Mouse (Mus musculus): ENCODE measurements around the gene Uevld. TPM values are rescaled to one million over a fixed set of nuclear protein-coding genes. Genes with fewer than 3 reads are reported as not detected.

Uevld gene
- polyA plus RNA-seq, 1 experiment from 2014 or later: 5.8 TPM

- 30% methylated on average over 4 of the region's 4 CpGs for WGBS (ENCODE audit: insufficient replicate concordance)
- H3K27me3 ChIP-seq (ENCODE audit: control insufficient read depth, insufficient read depth, low read depth, low read length): no peaks in the 10 kb centered on the region
- no peaks in the 10 kb centered on the region for H3K9me3 ChIP-seq (replicated peaks; ENCODE audit: control insufficient read depth, low read length)
- no peak overlapping the region for H3K4me3 ChIP-seq (ENCODE audit: low read depth, low read length)
- no peak overlapping the region for H3K4me2 ChIP-seq (ENCODE audit: low read depth, low read length)
- ATAC-seq (ENCODE audit: low read depth): peak; percentile 50; the same call in 1 of the 2 replicates
- H3K36me3 ChIP-seq (ENCODE audit: control insufficient read depth, insufficient read depth): peaks cover 7% of the 10 kb centered on the region
- H3K9ac ChIP-seq (ENCODE audit: low read depth, low read length): no peak overlapping the region
- no peak overlapping the region for H3K27ac ChIP-seq (ENCODE audit: low read length)
- H3K4me1 ChIP-seq (ENCODE audit: control insufficient read depth, low read depth, low read length): no peaks in the 10 kb centered on the region; the same call in 1 of the 2 replicates
Observed at GRCm38 (mm10) chr7:46935847-46936246, 22.5 kb downstream of the Uevld start.

- 67% methylated on average over 8 of the region's 8 CpGs for WGBS (ENCODE audit: insufficient replicate concordance)
- Histone ChIP-seq H3K9me3 (replicated peaks; ENCODE audit: control insufficient read depth, low read length) (no peaks in the 10 kb centered on the region), H3K4me2 (ENCODE audit: low read depth, low read length) (no peak overlapping the region), H3K9ac (ENCODE audit: low read depth, low read length) (no peak overlapping the region), H3K4me3 (ENCODE audit: low read depth, low read length) (no peak overlapping the region), H3K4me1 (ENCODE audit: control insufficient read depth, low read depth, low read length) (no peaks in the 10 kb centered on the region; the same call in 1 of the 2 replicates), H3K27me3 (ENCODE audit: control insufficient read depth, insufficient read depth, low read depth, low read length) (no peaks in the 10 kb centered on the region), H3K27ac (ENCODE audit: low read length) (no peak overlapping the region), H3K36me3 (ENCODE audit: control insufficient read depth, insufficient read depth) (peaks cover 9% of the 10 kb centered on the region)
- no peak for ATAC-seq (ENCODE audit: low read depth)
Observed at GRCm38 (mm10) chr7:46934788-46935187, 23.5 kb downstream of the Uevld start.

GRCm38 (mm10) chr7:46931370-46931769, 27.0 kb downstream of the Uevld start:
- no peak overlapping the region for H3K4me2 ChIP-seq (ENCODE audit: low read depth, low read length)
- H3K36me3 ChIP-seq (ENCODE audit: control insufficient read depth, insufficient read depth): peaks cover 6% of the 10 kb centered on the region
- ATAC-seq (ENCODE audit: low read depth): no peak
- H3K4me1 ChIP-seq (ENCODE audit: control insufficient read depth, low read depth, low read length): no peaks in the 10 kb centered on the region; the same call in 1 of the 2 replicates
- 82% methylated on average over 3 of the region's 3 CpGs for WGBS (ENCODE audit: insufficient replicate concordance)
- no peak overlapping the region for H3K9ac ChIP-seq (ENCODE audit: low read depth, low read length)
- H3K27ac ChIP-seq (ENCODE audit: low read length): no peak overlapping the region
- H3K27me3 ChIP-seq (ENCODE audit: control insufficient read depth, insufficient read depth, low read depth, low read length): no peaks in the 10 kb centered on the region
- H3K4me3 ChIP-seq (ENCODE audit: low read depth, low read length): no peak overlapping the region
- no peaks in the 10 kb centered on the region for H3K9me3 ChIP-seq (replicated peaks; ENCODE audit: control insufficient read depth, low read length)

- Histone ChIP-seq H3K4me1 (ENCODE audit: control insufficient read depth, low read depth, low read length) (no peaks in the 10 kb centered on the region; the same call in 1 of the 2 replicates), H3K9me3 (replicated peaks; ENCODE audit: control insufficient read depth, low read length) (no peaks in the 10 kb centered on the region), H3K4me3 (ENCODE audit: low read depth, low read length) (no peak overlapping the region), H3K9ac (ENCODE audit: low read depth, low read length) (no peak overlapping the region), H3K27ac (ENCODE audit: low read length) (no peak overlapping the region), H3K4me2 (ENCODE audit: low read depth, low read length) (no peak overlapping the region), H3K27me3 (ENCODE audit: control insufficient read depth, insufficient read depth, low read depth, low read length) (no peaks in the 10 kb centered on the region), H3K36me3 (ENCODE audit: control insufficient read depth, insufficient read depth) (peaks cover 3% of the 10 kb centered on the region)
- 62% methylated on average over 5 of the region's 5 CpGs for WGBS (ENCODE audit: insufficient replicate concordance)
- ATAC-seq (ENCODE audit: low read depth): no peak
Observed at GRCm38 (mm10) chr7:46928291-46928690, 30.0 kb downstream of the Uevld start.

GRCm38 (mm10) chr7:46922075-46922474, 36.3 kb downstream of the Uevld start:
- H3K4me3 ChIP-seq (ENCODE audit: low read depth, low read length): no peak overlapping the region
- no peak overlapping the region for H3K4me2 ChIP-seq (ENCODE audit: low read depth, low read length)
- no peak for ATAC-seq (ENCODE audit: low read depth)
- no peak overlapping the region for H3K27ac ChIP-seq (ENCODE audit: low read length)
- H3K36me3 ChIP-seq (ENCODE audit: control insufficient read depth, insufficient read depth): no peaks in the 10 kb centered on the region
- H3K9ac ChIP-seq (ENCODE audit: low read depth, low read length): no peak overlapping the region
- whole genome bisulfite sequencing (ENCODE audit: insufficient replicate concordance): 83% methylated on average over 4 of the region's 4 CpGs
- H3K9me3 ChIP-seq (replicated peaks; ENCODE audit: control insufficient read depth, low read length): no peaks in the 10 kb centered on the region
- no peaks in the 10 kb centered on the region for H3K27me3 ChIP-seq (ENCODE audit: control insufficient read depth, insufficient read depth, low read depth, low read length)
- H3K4me1 ChIP-seq (ENCODE audit: control insufficient read depth, low read depth, low read length): peaks cover 15% of the 10 kb centered on the region

GRCm38 (mm10) chr7:46919551-46920176, 38.7 kb downstream of the Uevld start, which contains the start of gene Tsg101:
TSS of gene Tsg101 (minus strand) at chr7:46919969.
- Histone ChIP-seq H3K9ac (ENCODE audit: low read depth, low read length) (peak within 1 kb of the TSS; percentile 92), H3K4me1 (ENCODE audit: control insufficient read depth, low read depth, low read length) (peaks cover 15% of the 10 kb centered on the region), H3K4me3 (ENCODE audit: low read depth, low read length) (peak within 1 kb of the TSS; percentile 95), H3K27me3 (ENCODE audit: control insufficient read depth, insufficient read depth, low read depth, low read length) (no peaks in the 10 kb centered on the region), H3K27ac (ENCODE audit: low read length) (peak within 1 kb of the TSS; percentile 92), H3K36me3 (ENCODE audit: control insufficient read depth, insufficient read depth) (no peaks in the 10 kb centered on the region), H3K4me2 (ENCODE audit: low read depth, low read length) (peak within 1 kb of the TSS; percentile 74), H3K9me3 (replicated peaks; ENCODE audit: control insufficient read depth, low read length) (no peaks in the 10 kb centered on the region)
- WGBS (ENCODE audit: insufficient replicate concordance): under 1% methylated on average over 75 of the region's 75 CpGs
- peak; percentile 92 for ATAC-seq (ENCODE audit: low read depth)

GRCm38 (mm10) chr7:46918678-46919371, 39.5 kb downstream of the Uevld start:
- Histone ChIP-seq H3K4me1 (ENCODE audit: control insufficient read depth, low read depth, low read length) (peaks cover 15% of the 10 kb centered on the region), H3K4me3 (ENCODE audit: low read depth, low read length) (peak overlapping the region; percentile 95)
- 4% methylated on average over 13 of the region's 13 CpGs for WGBS (ENCODE audit: insufficient replicate concordance)

GRCm38 (mm10) chr7:46916376-46916775, 42.0 kb downstream of the Uevld start:
- Histone ChIP-seq H3K4me1 (ENCODE audit: control insufficient read depth, low read depth, low read length) (peaks cover 15% of the 10 kb centered on the region), H3K4me2 (ENCODE audit: low read depth, low read length) (no peak overlapping the region)

More at GRCm38 (mm10) chr7:46918678-46919371, 39.5 kb downstream of the Uevld start:
- Histone ChIP-seq H3K36me3 (ENCODE audit: control insufficient read depth, insufficient read depth) (no peaks in the 10 kb centered on the region), H3K9me3 (replicated peaks; ENCODE audit: control insufficient read depth, low read length) (no peaks in the 10 kb centered on the region), H3K9ac (ENCODE audit: low read depth, low read length) (peak overlapping the region; percentile 92), H3K27me3 (ENCODE audit: control insufficient read depth, insufficient read depth, low read depth, low read length) (no peaks in the 10 kb centered on the region), H3K4me2 (ENCODE audit: low read depth, low read length) (peak overlapping the region; percentile 74), H3K27ac (ENCODE audit: low read length) (peak overlapping the region; percentile 92)
- ATAC-seq (ENCODE audit: low read depth): no peak

GRCm38 (mm10) chr7:46911250-46911649, 47.1 kb downstream of the Uevld start:
- H3K4me1 ChIP-seq (ENCODE audit: control insufficient read depth, low read depth, low read length): no peaks in the 10 kb centered on the region
- H3K4me2 ChIP-seq (ENCODE audit: low read depth, low read length): no peak overlapping the region
- ATAC-seq (ENCODE audit: low read depth): no peak
- H3K27ac ChIP-seq (ENCODE audit: low read length): no peak overlapping the region
- H3K9me3 ChIP-seq (replicated peaks; ENCODE audit: control insufficient read depth, low read length): no peaks in the 10 kb centered on the region
- WGBS (ENCODE audit: insufficient replicate concordance): 69% methylated on average over 3 of the region's 3 CpGs
- H3K4me3 ChIP-seq (ENCODE audit: low read depth, low read length): no peak overlapping the region
- H3K9ac ChIP-seq (ENCODE audit: low read depth, low read length): no peak overlapping the region
- no peaks in the 10 kb centered on the region for H3K27me3 ChIP-seq (ENCODE audit: control insufficient read depth, insufficient read depth, low read depth, low read length)
- H3K36me3 ChIP-seq (ENCODE audit: control insufficient read depth, insufficient read depth): peaks cover 19% of the 10 kb centered on the region

More at GRCm38 (mm10) chr7:46916376-46916775, 42.0 kb downstream of the Uevld start:
- Histone ChIP-seq H3K9ac (ENCODE audit: low read depth, low read length) (no peak overlapping the region), H3K27me3 (ENCODE audit: control insufficient read depth, insufficient read depth, low read depth, low read length) (no peaks in the 10 kb centered on the region), H3K9me3 (replicated peaks; ENCODE audit: control insufficient read depth, low read length) (no peaks in the 10 kb centered on the region), H3K36me3 (ENCODE audit: control insufficient read depth, insufficient read depth) (peaks cover 6% of the 10 kb centered on the region), H3K4me3 (ENCODE audit: low read depth, low read length) (no peak overlapping the region), H3K27ac (ENCODE audit: low read length) (no peak overlapping the region)
- no peak for ATAC-seq (ENCODE audit: low read depth)
- WGBS (ENCODE audit: insufficient replicate concordance): 83% methylated on average over 3 of the region's 3 CpGs

All from liver, embryonic 16.5 days (tissue).